Mouse (Mus musculus) neural tube, embryonic 10.5 days (tissue): ENCODE data around the gene Neurog1.
A peak's percentile ranks its signal among the peaks of the same experiment; 100 is the strongest.

Source experiments
- DNase-seq: peaks from one replicate; pipeline ENCODE4 v3.0.0-alpha.2; 2017; ENCODE audit warnings: low spot score; ENCODE audit errors: extremely low spot score

Gene Neurog1

GRCm38 (mm10) chr13:56251924-56252619 is at the start of gene Neurog1:
TSS of gene Neurog1 (minus strand) at chr13:56252163.
- DNase-seq: peak; percentile 85

- no peak for DNase-seq
Observed at GRCm38 (mm10) chr13:56299336-56299735, 47.4 kb upstream of the Neurog1 start.

GRCm38 (mm10) chr13:56296659-56297020 is 44.7 kb upstream of the Neurog1 start:
- no peak for DNase-seq

- peak; percentile 68 for DNase-seq
Observed at GRCm38 (mm10) chr13:56295943-56296658, 44.1 kb upstream of the Neurog1 start, which contains the start of gene Cxcl14. TSS of gene Cxcl14 (minus strand) at chr13:56296551.

GRCm38 (mm10) chr13:56295586-56295942 is 43.6 kb upstream of the Neurog1 start:
- DNase-seq: peak; percentile 61

- no peak for DNase-seq
Observed at GRCm38 (mm10) chr13:56294908-56295307, 42.9 kb upstream of the Neurog1 start.

GRCm38 (mm10) chr13:56289998-56290397 is 38.0 kb upstream of the Neurog1 start:
- DNase-seq: no peak

GRCm38 (mm10) chr13:56289261-56289660 is 37.3 kb upstream of the Neurog1 start:
- DNase-seq: no peak

GRCm38 (mm10) chr13:56288601-56289000 is 36.6 kb upstream of the Neurog1 start:
- DNase-seq: no peak

GRCm38 (mm10) chr13:56287091-56287490 is 35.1 kb upstream of the Neurog1 start:
- no peak for DNase-seq

GRCm38 (mm10) chr13:56283321-56283720 is 31.4 kb upstream of the Neurog1 start:
- DNase-seq: no peak

- DNase-seq: no peak
Observed at GRCm38 (mm10) chr13:56280356-56280755, 28.4 kb upstream of the Neurog1 start.

GRCm38 (mm10) chr13:56279439-56279838 is 27.5 kb upstream of the Neurog1 start:
- peak; percentile 91 for DNase-seq

GRCm38 (mm10) chr13:56275171-56275570 is 23.2 kb upstream of the Neurog1 start:
- no peak for DNase-seq

- DNase-seq: no peak
Observed at GRCm38 (mm10) chr13:56270124-56270523, 18.2 kb upstream of the Neurog1 start.

- DNase-seq: no peak
Observed at GRCm38 (mm10) chr13:56267396-56267795, 15.4 kb upstream of the Neurog1 start.

- DNase-seq: peak; percentile 31
Observed at GRCm38 (mm10) chr13:56266435-56266834, 14.5 kb upstream of the Neurog1 start.

- no peak for DNase-seq
Observed at GRCm38 (mm10) chr13:56265661-56266060, 13.7 kb upstream of the Neurog1 start.

- no peak for DNase-seq
Observed at GRCm38 (mm10) chr13:56262269-56262668, 10.3 kb upstream of the Neurog1 start.

- peak; percentile 60 for DNase-seq
Observed at GRCm38 (mm10) chr13:56260344-56260780, 8.4 kb upstream of the Neurog1 start.

- DNase-seq: no peak
Observed at GRCm38 (mm10) chr13:56259926-56260250, 7.9 kb upstream of the Neurog1 start.

- peak; percentile 69 for DNase-seq
Observed at GRCm38 (mm10) chr13:56259021-56259925, 7.3 kb upstream of the Neurog1 start.
